Mouse (Mus musculus) heart, embryonic 15.5 days (tissue): ENCODE measurements at regions not wholly inside any gene's neighbourhood (a gene's known extent, or its start where the extent isn't known, plus 50 kb on each side); places are given as distances from the start of the nearest gene placed in this dataset.

Experiments used
- ATAC-seq: fragments of 200-750 bp; cut with Nextera tagmentation; replicated peaks from 2 replicates; pipeline ENCODE4 v1.8.0; 2017; ENCODE audit warnings: low read depth, moderate TSS enrichment; ENCODE audit not compliant: insufficient number of reproducible peaks, insufficient read depth, low FRiP score
- H3K27ac ChIP-seq: fragments of 300-500 bp; sonication (generic); 2 replicates; pipeline ENCODE4 v1.5.1; 2015; ENCODE audit warnings: mild to moderate bottlenecking, inconsistent platforms
- H3K27me3 ChIP-seq: fragments of 300-500 bp; sonication (generic); 2 replicates; pipeline ENCODE4 v1.6.1; 2015; ENCODE audit warnings: inconsistent platforms
- H3K36me3 ChIP-seq: fragments of 300-500 bp; sonication (generic); 2 replicates; pipeline ENCODE4 v1.6.1; 2015; ENCODE audit warnings: mild to moderate bottlenecking, inconsistent platforms
- H3K4me1 ChIP-seq: fragments of 300-500 bp; sonication (generic); replicated peaks from 2 replicates; pipeline ENCODE4 v1.6.1; 2015; ENCODE audit warnings: inconsistent platforms
- H3K4me2 ChIP-seq: fragments of 300-500 bp; sonication (generic); 2 replicates; pipeline ENCODE4 v1.6.1; 2015; ENCODE audit warnings: inconsistent platforms, mild to moderate bottlenecking, moderate library complexity
- H3K4me3 ChIP-seq: fragments of 300-500 bp; sonication (generic); 2 replicates; pipeline ENCODE4 v1.5.1; 2015; ENCODE audit warnings: mild to moderate bottlenecking, inconsistent platforms
- H3K9ac ChIP-seq: fragments of 300-500 bp; sonication (generic); 2 replicates; pipeline ENCODE4 v1.6.1; 2015; ENCODE audit warnings: mild to moderate bottlenecking, inconsistent platforms
- H3K9me3 ChIP-seq: fragments of 300-500 bp; sonication (generic); replicated peaks from 2 replicates; pipeline ENCODE4 v1.6.1; 2016; ENCODE audit warnings: inconsistent platforms
- WGBS: fragments of 180-500 bp; shearing (Covaris S2); methylation state at CpG from one replicate; pipeline ENCODE4 v1.1.7; 2015; ENCODE audit warnings: mixed read lengths; 5-methylcytosine and 5-hydroxymethylcytosine counted together

DNA sequence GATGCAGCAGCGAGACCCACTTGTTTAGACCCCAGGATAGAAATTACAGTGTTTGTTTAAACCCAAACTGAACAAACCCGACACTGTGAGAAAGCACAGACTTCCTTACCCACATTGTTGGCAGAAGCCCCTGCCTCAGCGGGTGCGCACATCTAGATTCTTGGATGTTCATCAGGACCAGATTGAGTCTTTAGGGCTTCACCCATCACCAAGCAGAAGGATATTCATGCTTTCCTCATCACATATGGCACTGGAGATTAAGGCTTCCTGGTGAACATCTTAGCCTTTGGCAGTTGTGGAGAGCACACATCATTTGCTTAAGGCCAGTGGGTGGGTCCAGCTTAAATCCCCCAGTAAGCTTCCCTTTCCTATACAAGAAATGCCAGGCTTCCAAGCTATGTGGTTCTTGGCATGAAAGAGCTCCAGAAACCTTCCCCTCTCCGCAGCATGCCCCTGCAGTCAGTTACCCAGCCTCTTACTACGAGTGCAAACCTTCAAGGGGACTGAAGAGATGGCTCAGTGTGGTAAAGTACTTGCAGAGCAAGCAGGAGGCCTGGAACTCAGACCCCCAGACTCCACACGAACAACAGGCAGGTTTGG is 367.9 kb downstream of the Pbx1 start:
- no peak overlapping the region for H3K9ac ChIP-seq
- 76% methylated on average over 7 of the region's 7 CpGs for WGBS
- H3K4me2 ChIP-seq, result no peak overlapping the region
- no peaks in the 10 kb centered on the region for H3K4me1 ChIP-seq
- ATAC-seq, result no peak
- no peak overlapping the region for H3K4me3 ChIP-seq
- no peaks in the 10 kb centered on the region for H3K36me3 ChIP-seq
- H3K9me3 ChIP-seq, result no peaks in the 10 kb centered on the region
- no peaks in the 10 kb centered on the region for H3K27me3 ChIP-seq
- no peak overlapping the region for H3K27ac ChIP-seq

DNA sequence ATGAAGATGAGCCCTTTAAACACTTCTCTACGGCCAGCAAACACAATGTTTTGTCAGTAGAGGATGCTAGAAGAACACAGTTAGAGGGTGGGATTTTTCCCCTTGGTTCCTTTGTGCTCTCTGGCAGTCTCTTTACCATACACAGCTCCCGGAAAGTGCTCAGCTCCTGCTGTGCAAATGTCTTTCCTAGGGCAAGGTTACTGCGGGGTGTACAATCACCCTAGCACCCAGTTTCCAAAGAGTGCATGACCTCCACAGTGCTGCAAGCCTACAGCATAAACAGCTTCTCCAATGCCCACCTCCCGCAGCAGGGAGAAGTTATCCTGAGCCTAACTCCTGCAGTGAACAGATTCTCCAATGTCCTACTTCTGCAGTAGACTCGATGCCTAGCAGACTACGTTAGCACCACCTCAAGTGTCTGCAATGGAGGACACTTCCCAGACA is 366.4 kb downstream of the Pbx1 start:
- H3K4me1 ChIP-seq, result no peaks in the 10 kb centered on the region
- no peaks in the 10 kb centered on the region for H3K36me3 ChIP-seq
- ATAC-seq, result no peak
- no peaks in the 10 kb centered on the region for H3K27me3 ChIP-seq
- no peak overlapping the region for H3K27ac ChIP-seq
- no peak overlapping the region for H3K4me2 ChIP-seq
- H3K9me3 ChIP-seq, result no peaks in the 10 kb centered on the region
- H3K9ac ChIP-seq, result no peak overlapping the region
- no peak overlapping the region for H3K4me3 ChIP-seq
- WGBS, result 51% methylated on average over 6 of the region's 6 CpGs

DNA sequence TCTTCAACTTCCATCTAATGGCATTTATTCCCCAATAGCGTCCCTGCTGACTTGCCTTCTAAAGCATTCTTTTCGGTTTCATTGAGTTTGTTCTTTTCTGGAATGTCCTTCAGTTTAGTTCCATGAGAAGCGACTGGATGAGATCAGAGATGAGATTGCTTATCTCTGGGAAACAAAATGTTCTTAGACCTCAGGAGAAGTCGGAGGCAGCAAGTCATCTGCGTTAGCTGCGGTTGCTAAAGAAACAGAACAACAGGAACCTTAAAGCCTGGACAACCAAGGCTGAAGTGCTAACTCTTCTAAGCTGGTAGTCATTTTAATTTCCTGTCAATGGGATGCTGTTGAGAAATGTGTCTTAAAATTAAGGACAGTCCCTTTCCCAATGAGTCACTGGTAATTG is 365.3 kb downstream of the Pbx1 start:
- Histone ChIP-seq H3K4me2 (no peak overlapping the region), H3K36me3 (no peaks in the 10 kb centered on the region), H3K4me1 (no peaks in the 10 kb centered on the region), H3K9ac (no peak overlapping the region), H3K4me3 (no peak overlapping the region), H3K9me3 (no peaks in the 10 kb centered on the region), H3K27me3 (no peaks in the 10 kb centered on the region), H3K27ac (no peak overlapping the region)
- 56% methylated on average over 6 of the region's 6 CpGs for WGBS
- no peak for ATAC-seq

DNA sequence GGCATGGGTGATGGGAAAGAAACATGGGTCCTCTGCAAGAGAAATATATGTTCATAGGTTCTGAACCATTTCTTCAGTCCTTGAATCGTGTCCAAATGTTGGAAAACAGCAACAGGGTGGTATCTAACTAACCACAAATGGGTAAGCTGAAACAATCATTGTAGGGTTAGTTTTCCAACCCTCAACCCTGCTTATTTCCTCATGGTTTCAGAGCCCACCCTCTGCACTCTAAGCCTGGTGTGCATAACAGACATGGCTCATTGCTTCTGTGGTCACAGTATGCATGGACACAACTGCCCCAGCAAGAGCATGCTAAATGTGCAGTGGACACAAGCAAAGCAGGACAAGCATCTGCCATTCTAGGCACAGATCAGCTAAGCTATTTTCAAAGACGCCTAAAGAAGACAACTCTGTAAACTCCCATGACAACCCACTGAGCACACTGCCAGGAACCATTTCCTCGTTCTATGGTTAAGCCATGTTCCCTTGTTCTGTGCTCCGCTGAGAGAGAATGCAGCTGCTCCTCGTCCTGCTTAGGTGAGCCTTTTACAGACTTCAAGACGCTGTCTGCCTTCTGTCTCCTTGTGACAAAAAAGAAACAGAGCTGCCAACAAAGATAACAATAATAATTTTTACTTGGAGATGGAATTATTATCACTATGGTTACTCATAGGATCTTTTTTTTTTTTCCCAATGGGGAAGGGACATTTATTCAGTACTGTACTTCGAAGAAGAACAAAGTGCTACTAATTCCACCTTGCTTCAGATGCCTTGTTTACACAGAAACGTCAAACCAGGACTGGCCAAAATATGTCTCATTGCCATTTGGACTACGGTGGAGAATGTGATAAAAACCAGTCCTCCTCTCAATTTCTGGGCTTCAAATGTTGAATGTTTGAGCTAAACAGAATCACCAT is 363.8 kb downstream of the Pbx1 start:
- no peaks in the 10 kb centered on the region for H3K27me3 ChIP-seq
- no peak for ATAC-seq
- no peak overlapping the region for H3K4me2 ChIP-seq
- H3K9ac ChIP-seq, result no peak overlapping the region
- H3K4me1 ChIP-seq, result no peaks in the 10 kb centered on the region
- H3K27ac ChIP-seq, result no peak overlapping the region
- no peaks in the 10 kb centered on the region for H3K36me3 ChIP-seq
- no peaks in the 10 kb centered on the region for H3K9me3 ChIP-seq
- no peak overlapping the region for H3K4me3 ChIP-seq
- WGBS, result 60% methylated on average over 9 of the region's 9 CpGs

DNA sequence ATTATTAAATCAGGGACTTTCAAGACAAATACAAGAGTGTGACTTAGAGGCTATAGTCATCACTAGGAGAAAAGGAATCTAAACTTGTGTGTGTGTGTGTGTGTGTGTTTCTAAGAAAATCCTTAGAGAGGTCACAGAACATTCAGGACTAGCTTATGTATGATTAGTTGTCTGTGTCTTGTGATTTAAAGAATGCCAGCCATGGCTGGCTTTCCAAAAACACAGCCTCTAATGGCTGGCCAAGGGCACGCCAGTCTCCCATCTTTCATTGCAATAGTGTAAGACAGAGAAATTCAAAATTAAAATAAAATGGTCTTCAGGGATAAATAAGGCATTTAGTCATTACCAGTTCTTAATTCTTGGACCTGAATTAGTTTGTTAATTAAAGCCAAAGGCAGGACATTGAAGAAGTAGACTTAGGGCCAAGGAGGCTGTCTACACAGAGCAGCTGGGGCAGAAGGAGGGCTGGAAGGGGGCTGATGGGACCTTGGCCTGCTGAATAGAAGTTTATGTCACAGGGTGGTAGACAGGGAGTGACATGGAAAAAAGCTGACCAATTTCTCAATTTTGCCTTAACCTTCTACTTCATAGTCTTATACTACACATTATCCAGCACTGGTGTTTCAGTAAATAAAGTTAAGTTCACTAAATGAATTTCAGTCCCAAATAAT is 363.0 kb downstream of the Pbx1 start:
- Histone ChIP-seq H3K36me3 (no peaks in the 10 kb centered on the region), H3K4me3 (no peak overlapping the region), H3K27me3 (no peaks in the 10 kb centered on the region), H3K9me3 (no peaks in the 10 kb centered on the region), H3K4me1 (no peaks in the 10 kb centered on the region), H3K9ac (no peak overlapping the region), H3K4me2 (no peak overlapping the region), H3K27ac (no peak overlapping the region)
- WGBS, result 93% methylated on average over 1 of the region's 1 CpGs
- ATAC-seq, result no peak
